16 mouse cellular contexts compared by ENCODE assay signal in genomic region chr4:57606258-57606657, GRCm38 (mm10). TPM values are rescaled to one million over a fixed set of nuclear protein-coding genes. Genes with fewer than 3 reads are reported as not detected.
DNase-seq lines count a peak whose midpoint lies in the region; ATAC-seq and TF ChIP-seq lines count a peak whose summit lies in the region.
"Had no signal": no experiment of that assay in that cellular context is flagged by ENCODE, and none has a peak within 500 bp of the region (broad histone marks: within the 10 kb centered on the region; RNA-seq: fewer than 3 reads in every experiment).

No protein-coding gene starts in this region.

- peak; percentile 59 for ATAC-seq in heart, postnatal 0 days (ENCODE audit: insufficient read depth, low read depth)
- no peak for ATAC-seq in hindbrain, embryonic 12.5 days (ENCODE audit: low FRiP score)
- ATAC-seq: forebrain, embryonic 14.5 days; Patski had no signal

- no peak; the same call in 1 of the 2 replicates for TF ChIP-seq EP300 in heart, postnatal 0 days (IDR thresholded peaks at IDR 0.05; ENCODE audit: low read depth)

- peaks cover 22% of the 10 kb centered on the region for H3K4me1 ChIP-seq in embryonic fibroblast, embryonic 13.5 days (ENCODE audit: control insufficient read depth, insufficient read depth, low read length)
- H3K4me1 ChIP-seq in heart, postnatal 0 days (ENCODE audit: control insufficient read depth, insufficient read depth) = peaks cover 24% of the 10 kb centered on the region
- H3K4me1 ChIP-seq in hindbrain, embryonic 12.5 days = no peaks in the 10 kb centered on the region
- H3K4me1 ChIP-seq: megakaryocyte, embryonic 14.5 days had no signal

- no peaks in the 10 kb centered on the region for H3K27me3 ChIP-seq in heart, postnatal 0 days (ENCODE audit: control insufficient read depth, insufficient read depth, low read length)
- H3K27me3 ChIP-seq in hindbrain, embryonic 12.5 days = no peaks in the 10 kb centered on the region
- H3K27me3 ChIP-seq: Patski had no signal

- no peak overlapping the region for H3K4me3 ChIP-seq in embryonic fibroblast, embryonic 13.5 days (ENCODE audit: insufficient read depth, low read length)
- no peak overlapping the region for H3K4me3 ChIP-seq in heart, postnatal 0 days (ENCODE audit: low read depth, low read length)
- no peak overlapping the region for H3K4me3 ChIP-seq in hindbrain, embryonic 12.5 days
- H3K4me3 ChIP-seq: megakaryocyte, embryonic 14.5 days had no signal

- TF ChIP-seq POLR2A in embryonic fibroblast, embryonic 13.5 days (IDR thresholded peaks at IDR 0.05; ENCODE audit: low read depth, low read length) = no peak

- 16% methylated on average over 3 of the region's 3 CpGs for WGBS in heart, postnatal 0 days
- WGBS in hindbrain, embryonic 12.5 days = 87% methylated on average over 3 of the region's 3 CpGs

- H3K9me3 ChIP-seq in heart, postnatal 0 days (replicated peaks; ENCODE audit: control insufficient read depth, low read length) = no peaks in the 10 kb centered on the region
- H3K9me3 ChIP-seq in hindbrain, embryonic 12.5 days (replicated peaks) = no peaks in the 10 kb centered on the region
- H3K9me3 ChIP-seq: megakaryocyte, embryonic 14.5 days had no signal

- H3K27ac ChIP-seq in embryonic fibroblast, embryonic 13.5 days (ENCODE audit: insufficient read depth, low read length) = peak overlapping the region; percentile 55
- H3K27ac ChIP-seq in heart, postnatal 0 days (ENCODE audit: low read depth) = peak overlapping the region; percentile 57
- H3K27ac ChIP-seq in hindbrain, embryonic 12.5 days = no peak overlapping the region

- no peaks in the 10 kb centered on the region for H3K36me3 ChIP-seq in heart, postnatal 0 days (replicated peaks; ENCODE audit: control insufficient read depth, insufficient read depth, low read length)
- no peaks in the 10 kb centered on the region for H3K36me3 ChIP-seq in hindbrain, embryonic 12.5 days

- DNase-seq in layer of hippocampus, adult 9-11 months = peak; percentile 16
- no peak for DNase-seq in layer of hippocampus, postnatal 36 days
- DNase-seq in Muller cell, postnatal 12 days (ENCODE audit: inconsistent ontology term) = peak; percentile 61
- peak; percentile 68 for DNase-seq in heart, postnatal 0 days (ENCODE audit: low spot score)
- no peak for DNase-seq in cerebellum, postnatal 36 days
- DNase-seq in yolk sac, embryonic 10.5 days (ENCODE audit: low spot score) = no peak
- DNase-seq: cerebellum, postnatal 25 days; gastrocnemius, postnatal 14 days; kidney, postnatal 10 days; thymus, adult 2 months had no signal

- H3K4me2 ChIP-seq in heart, postnatal 0 days (ENCODE audit: low read depth, low read length) = no peak overlapping the region
- H3K4me2 ChIP-seq in hindbrain, embryonic 12.5 days (replicated peaks) = no peak overlapping the region
- H3K4me2 ChIP-seq: liver, embryonic 11.5 days had no signal

- no peak for TF ChIP-seq CTCF in embryonic fibroblast, embryonic 13.5 days (IDR thresholded peaks at IDR 0.05; ENCODE audit: borderline replicate concordance, insufficient read depth, low read length)
- no peak for TF ChIP-seq CTCF in heart, postnatal 0 days (IDR thresholded peaks at IDR 0.05; ENCODE audit: low read depth)

- no peak overlapping the region for H3K9ac ChIP-seq in heart, postnatal 0 days (replicated peaks; ENCODE audit: low read depth, low read length)
- no peak overlapping the region for H3K9ac ChIP-seq in hindbrain, embryonic 12.5 days

RNA-seq across cellular contexts. Expression of gene Pakap, which starts 38.3 kb away (rescaled TPM):
- total RNA-seq in layer of hippocampus, postnatal 36 days (2021) = 10 to 100 TPM; 18.3 to 23.7 TPM
- 14.7 and 26.4 TPM in 2 replicates for polyA plus RNA-seq in embryonic fibroblast, embryonic 13.5 days (2011; ENCODE audit: insufficient read length, low read depth, missing spikeins)
- total RNA-seq in heart, postnatal 0 days (2014; rRNA removed; ENCODE audit: low replicate concordance) = 21.1 and 26.8 TPM in 2 replicates
- 33.8 and 43.7 TPM in 2 replicates for polyA plus RNA-seq in heart, postnatal 0 days (2015; fragmentation: Nextera tagmentation; extraction: Ambion mirVana)
- polyA plus RNA-seq in hindbrain, embryonic 12.5 days (2016; fragmentation: Nextera tagmentation; extraction: Ambion mirVana) = 28.1 and 36.1 TPM in 2 replicates

Comparison
In these comparisons a context has a peak if more than half of its experiments do, and no peak if none do; other contexts are left out.
1. DNase-seq: peak in layer of hippocampus, adult 9-11 months (single experiment), Muller cell, postnatal 12 days (single experiment) and heart, postnatal 0 days (single experiment); none in layer of hippocampus, postnatal 36 days (0 of 2), cerebellum, postnatal 36 days (0 of 2) and yolk sac, embryonic 10.5 days (single experiment).